Mouse (Mus musculus) c-Kit-negative CD71-positive TER-119-positive erythroid progenitor cells, embryonic 14.5 days (primary cell): ENCODE measurements around the gene Nt5c3b.

Source experiments
- DNase-seq: peaks from one replicate; pipeline ENCODE4 v3.0.0-alpha.2; 2013; ENCODE audit warnings: low read depth, low spot score

Gene Nt5c3b

DNA sequence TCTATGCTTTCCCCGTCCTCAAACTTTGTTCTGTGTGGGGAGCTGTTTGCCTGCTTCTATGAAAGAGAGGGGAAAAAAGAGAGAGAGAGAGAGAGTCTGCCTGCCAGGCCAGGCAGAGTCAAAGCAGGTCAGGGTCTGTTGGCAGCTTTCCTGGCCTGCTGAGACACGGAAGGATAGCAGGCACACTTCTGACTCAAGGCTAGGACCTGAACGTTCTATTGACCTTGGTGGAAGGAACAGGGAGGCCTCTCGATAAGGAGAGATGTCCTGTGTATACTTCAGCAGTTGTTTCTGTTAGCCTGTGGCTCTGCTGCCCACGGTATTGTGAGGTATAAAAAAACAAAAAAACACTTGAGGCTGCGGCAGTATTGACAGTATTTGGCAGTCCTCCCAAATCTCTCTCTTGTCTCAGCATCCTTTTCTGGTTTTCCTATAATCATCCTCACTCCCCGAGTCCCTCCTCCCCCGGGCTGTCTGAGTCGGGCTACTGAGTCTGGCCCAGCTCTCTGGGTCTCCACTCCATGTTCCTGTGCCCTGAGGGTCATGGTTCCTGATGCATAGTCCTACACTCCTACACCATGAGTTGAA is 12.9 kb downstream of the Nt5c3b start:
- DNase-seq, result no peak

DNA sequence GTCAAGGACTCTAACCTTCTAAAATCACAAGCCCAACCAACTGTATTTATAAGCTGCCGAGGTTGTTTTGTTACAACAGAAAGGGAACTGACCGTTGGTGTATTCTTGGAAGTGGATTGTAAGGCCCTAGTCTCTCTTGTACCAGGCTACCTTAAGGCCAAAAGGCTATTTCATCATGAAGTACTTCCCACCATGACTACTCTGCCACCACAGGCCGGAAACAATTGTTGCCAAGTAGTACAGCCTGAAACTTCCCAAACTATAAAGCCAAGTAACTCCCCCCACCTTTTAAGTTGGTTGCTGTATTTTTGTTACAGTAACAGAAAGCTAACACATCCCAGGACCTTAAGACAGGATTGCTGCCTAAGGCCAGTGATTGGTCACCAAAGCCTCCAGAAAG is 14.8 kb downstream of the Nt5c3b start:
- no peak for DNase-seq

DNA sequence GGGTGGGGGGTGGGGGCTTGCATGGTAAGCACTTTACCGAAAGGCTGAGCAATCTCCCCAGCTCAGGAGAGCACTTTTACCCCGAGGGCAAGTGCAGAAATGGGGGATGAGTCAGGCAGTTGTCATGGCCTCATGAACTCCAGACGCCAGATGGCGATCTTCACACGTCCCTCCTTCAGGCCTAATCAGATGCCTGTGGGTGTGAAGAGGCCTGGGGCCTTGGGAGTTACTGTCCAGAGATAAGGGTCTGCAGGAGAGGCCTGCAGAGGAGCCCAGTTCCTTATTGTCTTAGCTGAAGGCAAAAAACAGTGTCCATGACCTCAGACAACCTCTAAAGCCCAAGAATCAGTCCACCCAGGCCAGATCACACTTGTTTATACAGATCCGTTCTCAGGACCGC is 15.8 kb downstream of the Nt5c3b start:
- peak; percentile 51 for DNase-seq

DNA sequence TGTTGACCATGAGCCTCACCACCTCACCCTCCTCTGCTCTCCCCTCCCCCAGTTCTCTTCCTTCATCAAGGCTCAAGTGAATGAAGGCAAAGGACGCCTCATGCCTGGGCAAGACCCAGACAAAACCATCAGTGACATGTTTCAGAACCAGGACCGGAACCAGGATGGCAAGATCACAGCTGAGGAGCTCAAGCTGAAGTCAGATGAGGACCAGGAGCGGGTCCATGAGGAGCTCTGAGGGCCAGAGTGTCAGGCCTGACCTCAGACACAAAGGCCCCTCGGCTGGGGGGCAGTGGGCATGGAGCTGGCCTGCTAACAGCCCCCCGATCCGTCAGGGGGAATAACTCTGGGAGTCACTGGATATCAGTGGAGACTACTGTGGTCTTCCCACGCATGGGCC is 17.8 kb downstream of the Nt5c3b start:
- no peak for DNase-seq

DNA sequence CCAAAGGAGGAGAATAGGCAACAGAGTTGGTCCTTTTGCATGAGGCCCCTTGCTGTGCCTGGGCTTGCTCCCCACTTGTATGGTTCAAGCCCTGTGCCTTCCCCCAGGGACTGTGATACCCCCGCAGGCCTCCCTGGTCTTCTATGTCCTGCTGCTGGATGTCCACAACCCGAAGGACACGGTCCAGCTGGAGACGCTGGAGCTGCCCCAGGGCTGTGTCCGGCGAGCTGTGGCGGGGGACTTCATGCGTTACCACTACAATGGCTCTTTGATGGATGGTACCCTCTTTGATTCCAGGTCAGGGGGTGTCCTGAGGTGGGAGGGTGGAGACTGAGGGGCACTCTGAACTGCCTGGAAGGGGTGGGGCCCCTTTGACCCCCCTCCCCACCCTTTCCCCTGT is 20.1 kb downstream of the Nt5c3b start:
- DNase-seq, result no peak

DNA sequence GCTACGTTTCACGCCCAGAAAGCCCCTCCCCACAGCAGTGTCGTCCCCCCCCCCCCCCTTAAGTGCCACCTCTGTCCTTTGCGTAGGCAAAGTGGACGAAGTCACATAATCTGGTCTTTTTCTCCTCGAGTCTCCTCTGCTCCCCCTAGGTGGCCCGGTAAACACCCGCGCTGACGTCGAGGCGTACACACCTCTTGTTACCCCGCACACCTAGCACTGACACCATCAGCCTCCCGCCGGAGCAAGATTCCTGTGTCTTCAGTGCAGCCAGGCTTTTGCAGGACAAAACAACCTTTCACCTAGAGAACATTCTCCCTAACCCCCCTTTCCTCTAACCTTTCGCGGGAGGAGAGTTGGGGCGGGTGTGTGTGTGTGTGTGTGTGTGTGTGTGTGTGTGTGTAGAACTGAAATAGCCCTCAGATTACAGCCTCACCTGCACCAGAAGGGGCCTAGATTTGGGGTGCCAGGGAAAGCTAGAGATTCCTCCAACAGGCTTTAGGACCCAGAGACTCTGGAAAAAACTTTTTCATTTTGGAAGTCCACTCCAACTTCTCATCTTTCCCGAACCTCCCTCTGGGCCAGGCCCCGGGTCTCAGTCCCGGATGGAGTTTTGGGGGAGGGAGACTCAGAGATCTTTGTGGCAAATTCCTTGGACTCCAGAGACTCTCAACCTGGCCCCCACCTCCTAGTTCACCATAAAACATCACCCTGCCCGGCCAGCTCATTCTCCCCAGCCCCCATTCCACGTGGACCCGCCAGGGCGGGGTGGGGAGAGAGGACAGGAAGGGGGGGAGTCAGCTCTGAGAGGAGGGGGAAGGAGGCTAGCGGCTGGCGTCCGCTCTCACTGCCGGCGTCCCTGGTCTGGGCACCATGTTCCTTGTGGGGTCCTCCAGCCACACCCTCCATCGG is 26.4 kb downstream of the Nt5c3b start, which contains the start of gene Fkbp10:
TSS of gene Fkbp10 (plus strand) at position 784 of the 909 bp plus-strand sequence.
- no peak for DNase-seq

DNA sequence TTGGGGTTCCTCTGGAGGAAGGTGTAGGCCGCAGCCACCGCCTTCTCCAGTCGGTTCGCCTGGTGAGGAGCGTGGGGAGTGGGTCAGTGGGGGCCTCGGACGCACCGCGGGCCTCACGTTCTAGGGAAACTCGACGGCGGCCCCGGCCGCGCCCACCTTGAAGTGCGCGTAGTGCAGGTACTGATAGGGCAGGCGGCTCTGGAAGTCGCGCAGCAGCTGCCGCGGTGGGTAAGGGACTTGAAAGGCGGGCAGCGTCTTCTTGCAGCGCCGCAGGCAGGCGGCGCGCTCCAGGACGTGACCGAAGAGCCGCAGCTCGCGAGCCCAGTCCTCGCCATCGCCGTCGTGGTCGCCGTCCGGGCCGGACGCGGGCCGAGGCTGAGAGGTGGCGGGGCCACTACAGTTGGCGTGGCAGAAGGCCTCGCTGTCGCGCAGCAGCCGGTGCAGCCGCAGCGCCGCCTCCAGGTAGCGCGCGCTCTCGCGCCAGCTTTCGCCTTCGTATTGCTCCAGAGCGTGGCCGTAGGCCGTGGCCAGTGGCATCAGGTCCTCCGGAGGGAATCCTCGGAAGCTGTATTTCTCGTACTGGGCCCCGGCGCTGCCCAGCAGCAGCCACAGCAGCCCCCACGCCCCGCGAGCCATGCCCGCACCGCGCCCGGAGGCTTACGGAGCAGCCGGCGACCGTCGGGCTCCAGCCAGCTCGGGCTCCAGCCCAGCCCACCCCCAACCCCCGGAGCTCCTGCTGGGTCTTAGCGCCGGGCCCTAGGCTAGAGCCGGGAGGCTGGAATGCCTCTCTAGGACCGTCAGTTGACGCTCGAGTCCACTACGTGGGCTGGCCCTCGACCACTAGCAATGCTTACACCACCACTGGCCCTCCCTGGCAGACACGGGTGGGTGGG is 27.3 kb downstream of the Nt5c3b start, which contains the start of gene P3h4:
TSS of gene P3h4 (minus strand) at position 816 of the 893 bp plus-strand sequence.
- no peak for DNase-seq

DNA sequence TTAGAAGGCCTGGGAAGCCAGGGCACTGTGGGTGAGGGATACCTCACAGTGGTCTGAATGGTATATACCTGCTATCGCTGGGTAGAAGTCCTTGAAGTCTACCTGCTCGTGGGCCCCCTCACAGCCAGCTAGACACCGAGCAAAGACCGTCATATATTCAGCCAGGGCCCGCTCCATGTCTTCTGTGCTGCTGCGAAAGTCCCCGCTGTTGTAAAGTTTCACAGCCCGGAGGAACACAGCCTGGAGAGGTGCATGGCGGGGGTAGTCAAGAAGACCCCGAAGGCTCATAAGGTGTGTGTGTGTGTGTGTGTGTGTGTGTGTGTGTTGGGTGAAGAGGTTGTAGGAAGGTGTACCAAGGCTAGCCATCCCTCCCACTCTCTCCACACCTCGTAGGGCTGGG is 28.1 kb downstream of the Nt5c3b start:
- DNase-seq, result no peak

DNA sequence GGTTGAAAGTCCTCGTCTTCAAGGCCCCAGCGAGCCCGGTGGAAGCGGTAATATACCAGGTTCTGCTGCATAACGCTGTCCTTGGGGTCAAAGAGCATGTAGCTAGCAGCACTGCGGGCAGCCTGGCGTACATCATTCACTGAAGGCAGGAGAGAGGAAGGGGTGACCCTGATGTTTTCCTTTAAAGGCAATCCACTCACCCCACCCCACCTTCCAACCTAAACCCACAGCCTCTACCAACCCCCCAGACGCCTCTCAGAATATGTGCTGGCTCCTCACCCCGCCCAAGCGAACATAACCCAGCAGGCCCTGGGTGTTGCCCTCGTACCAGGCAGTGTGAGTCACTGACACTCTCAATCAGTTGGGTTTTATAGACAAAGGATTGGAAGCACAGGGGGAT is 29.9 kb downstream of the Nt5c3b start:
- no peak for DNase-seq

DNA sequence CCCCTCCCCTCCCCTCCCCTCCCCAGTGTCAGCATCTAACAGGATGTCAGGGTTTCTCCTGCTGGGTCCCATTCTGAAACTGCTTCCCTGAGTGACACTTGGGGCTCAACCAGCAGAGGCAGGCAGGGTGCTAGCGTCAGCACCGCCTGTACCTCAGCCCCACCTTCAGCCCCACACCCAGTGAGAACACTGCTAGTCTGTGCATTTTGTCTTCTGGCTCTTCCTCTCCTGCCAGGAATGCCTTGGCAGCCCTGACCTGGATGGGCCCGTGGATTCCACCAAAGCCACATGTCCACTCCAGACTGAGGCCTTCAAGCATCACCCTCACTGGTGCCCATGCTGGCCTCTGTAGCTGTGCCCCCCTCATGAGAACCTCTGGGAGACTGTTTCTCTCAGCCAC is 31.9 kb downstream of the Nt5c3b start:
- no peak for DNase-seq

DNA sequence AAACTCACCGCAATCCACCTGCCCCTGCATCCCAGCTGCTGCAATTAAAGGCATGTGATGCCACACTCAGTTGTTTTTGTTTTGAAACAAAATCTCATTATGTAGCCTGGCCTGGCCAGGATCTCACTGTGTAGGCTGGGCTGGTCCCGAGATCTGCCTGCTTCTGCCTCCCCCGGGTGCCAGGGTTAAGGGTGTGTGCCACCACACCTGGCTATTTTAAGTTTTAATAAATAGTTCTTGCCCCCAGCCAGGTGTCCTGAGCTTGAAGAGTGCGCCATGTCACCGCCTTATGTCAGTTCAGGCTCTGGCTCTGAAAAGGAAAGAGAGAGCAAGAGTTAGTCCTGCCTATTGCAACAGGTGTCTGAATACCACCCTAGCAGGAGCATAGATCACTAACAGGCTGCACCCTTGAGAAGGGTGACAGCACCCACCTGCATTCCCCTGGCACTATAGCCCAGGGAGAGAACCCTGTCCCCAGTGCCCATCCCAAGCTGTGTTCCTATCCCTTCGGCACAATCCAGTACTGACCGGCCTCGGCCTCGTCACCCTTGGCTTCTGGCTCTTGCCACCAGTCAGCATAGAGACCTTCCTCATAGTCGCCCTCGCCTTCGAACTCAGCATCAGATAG is 32.7 kb downstream of the Nt5c3b start:
- DNase-seq, result no peak

DNA sequence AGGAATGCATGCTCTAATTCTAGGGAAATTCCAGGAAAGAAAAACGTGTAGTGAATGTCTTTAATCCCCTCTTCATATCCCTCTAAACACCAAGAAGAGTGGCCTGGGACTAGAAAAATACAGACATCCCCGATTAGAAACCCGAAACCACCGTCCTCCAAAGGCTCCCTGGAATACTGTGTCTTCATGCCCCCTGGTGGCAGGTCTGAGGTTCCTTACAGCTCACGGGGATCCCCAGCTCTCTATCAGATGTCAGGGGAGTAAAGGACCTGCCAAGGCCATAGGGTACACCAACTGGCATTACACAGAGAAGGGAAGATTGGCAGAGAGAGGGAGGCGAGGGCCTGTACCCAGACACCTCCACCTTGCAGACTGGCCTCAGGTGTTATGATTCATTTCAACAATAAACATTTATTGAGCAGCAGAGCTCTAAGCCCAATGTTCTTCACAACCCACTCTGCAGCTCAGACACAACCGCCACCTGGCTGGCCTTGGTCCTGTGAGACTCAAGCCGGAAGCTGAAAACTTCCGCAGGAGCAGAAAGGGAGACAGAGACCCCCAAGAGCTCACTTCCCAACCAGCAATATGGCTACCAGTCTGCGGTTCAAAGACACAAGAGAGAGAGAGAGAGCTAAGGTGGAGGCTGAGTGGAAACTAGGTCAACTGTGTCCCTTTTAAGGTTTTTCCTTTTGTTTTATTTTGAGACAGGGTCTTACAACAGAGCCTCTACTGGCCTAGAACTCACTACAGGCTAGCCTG is 33.4 kb downstream of the Nt5c3b start:
- no peak for DNase-seq

DNA sequence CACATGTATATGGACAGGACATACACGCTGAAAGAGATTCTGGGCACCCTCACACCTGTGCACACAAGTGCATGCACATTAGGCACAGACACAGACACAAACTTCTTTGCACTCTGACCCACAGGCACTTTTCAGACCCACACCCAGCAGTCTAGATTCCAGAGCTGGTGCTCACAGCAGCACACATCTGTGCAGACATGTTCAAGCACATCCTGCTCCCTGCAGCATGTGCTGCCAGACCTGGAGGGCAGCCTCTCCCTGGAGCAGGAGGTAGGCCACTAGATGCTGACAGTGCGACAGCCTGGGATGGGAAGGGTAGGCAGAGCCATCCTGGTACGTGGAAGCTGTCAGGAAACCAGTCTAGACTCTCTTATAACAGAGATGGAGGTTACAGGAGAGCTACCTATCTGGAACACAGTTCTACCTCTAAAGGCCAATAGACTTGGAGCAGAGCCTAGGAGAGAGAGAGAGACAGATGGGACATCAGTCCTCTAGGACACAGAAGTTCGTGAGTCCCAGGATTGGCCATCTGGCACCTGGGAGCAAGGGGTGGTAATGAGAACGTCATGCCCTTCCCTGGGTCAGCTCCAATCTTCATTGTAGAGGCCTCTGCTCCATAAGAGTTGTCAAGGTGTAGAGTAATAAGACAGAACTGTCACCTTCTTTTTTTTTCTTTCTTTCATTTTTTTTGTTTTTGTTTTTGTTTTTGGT is 34.5 kb downstream of the Nt5c3b start:
- no peak for DNase-seq

DNA sequence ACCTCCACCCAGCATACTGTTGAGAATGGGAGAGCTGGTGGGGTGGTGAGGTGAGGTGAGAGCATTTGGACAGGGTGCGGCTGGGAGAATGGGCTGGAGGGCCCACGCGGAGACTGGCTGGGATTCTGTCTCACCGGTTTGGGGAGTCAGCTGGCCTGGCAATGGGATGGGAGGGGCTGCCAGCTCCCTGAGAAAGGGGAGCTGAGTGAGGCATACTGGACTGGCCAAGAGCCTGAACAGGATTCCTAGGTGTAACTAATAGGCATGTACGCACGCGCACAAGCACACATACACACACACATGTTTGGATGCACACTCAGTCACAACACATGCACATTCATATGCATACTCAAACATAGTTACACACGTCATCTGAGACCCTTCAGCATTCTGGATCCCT is 35.3 kb downstream of the Nt5c3b start:
- no peak for DNase-seq

DNA sequence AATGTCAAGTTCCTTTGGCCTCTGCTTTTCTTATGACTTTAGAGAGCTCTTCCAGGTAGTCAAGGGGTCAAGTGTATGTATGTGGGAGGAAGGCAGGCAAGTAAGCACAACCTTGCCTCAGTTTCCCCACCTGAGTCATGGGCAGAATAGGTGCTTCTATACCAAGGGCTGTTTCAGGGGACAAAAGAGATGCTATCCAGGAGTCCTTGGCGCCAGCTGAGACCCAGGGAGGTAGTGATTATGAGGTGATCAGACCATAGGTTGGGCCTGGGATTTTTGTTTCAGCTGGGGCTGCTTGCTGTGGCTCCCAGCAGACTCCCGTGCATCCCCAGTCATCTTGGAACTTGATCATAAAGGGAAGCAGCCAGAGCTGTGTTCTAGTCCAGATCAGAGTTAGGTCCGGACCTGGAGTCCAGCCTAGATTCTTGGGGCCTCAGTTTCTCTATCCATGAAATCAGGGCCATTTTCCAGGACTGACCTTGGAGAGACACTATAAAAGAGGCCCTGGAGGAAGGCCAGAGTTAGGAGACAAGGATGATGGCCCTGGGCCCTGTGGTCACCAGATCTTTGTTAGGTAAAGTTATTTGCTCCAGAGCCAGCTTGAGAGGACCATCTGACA is 37.0 kb downstream of the Nt5c3b start:
- DNase-seq, result no peak

DNA sequence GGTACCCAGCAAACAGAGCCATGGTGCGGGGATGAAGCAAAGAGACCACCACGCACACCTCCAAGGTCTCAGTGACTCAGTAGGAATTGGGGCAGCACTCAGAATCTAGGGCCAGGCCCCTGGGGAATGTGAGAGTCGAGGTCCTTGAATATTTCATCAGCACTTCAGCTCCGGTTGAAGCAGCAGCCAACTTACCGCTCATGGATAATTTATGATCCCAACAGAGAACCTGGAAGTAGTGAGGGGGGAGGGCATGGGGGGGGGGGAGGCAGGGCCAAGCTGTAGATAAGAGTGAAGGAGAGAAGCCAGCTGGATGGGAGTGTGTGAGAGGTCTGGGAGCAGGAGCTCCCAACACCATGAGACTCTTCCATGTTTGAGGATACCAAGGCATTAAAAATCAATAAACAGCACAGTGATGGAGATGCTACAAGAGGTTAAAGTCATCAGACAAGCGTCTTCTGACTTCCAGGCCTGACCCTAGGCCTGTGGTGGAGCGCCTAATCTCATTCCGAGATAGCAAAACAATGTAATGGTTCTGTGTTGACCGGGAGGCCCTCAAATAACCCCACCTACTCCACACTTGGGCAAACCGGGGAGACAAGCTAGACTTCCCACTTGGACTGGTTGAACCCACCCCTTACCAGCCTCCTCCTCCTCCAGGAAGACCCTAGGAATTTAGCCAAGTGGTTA is 38.0 kb downstream of the Nt5c3b start:
- no peak for DNase-seq

DNA sequence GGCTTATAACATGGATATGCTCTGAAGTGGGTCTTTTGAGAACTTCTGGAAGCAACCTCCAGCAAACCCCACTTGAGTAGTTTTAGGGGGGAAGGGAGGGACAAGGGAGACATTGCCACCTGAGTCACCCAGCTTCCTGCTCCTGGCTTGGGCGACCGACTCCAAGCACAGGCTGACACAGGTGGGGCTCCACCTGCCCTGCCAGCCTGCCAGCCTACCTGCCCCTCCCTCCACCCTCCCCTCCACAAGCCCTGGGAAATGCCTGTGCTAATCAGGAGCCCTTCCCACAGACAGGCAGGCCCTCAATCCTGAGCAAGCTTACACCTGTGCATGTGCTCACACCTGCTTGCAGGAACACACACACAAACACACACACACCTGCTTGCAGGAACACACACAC is 38.9 kb downstream of the Nt5c3b start:
- DNase-seq, result no peak

DNA sequence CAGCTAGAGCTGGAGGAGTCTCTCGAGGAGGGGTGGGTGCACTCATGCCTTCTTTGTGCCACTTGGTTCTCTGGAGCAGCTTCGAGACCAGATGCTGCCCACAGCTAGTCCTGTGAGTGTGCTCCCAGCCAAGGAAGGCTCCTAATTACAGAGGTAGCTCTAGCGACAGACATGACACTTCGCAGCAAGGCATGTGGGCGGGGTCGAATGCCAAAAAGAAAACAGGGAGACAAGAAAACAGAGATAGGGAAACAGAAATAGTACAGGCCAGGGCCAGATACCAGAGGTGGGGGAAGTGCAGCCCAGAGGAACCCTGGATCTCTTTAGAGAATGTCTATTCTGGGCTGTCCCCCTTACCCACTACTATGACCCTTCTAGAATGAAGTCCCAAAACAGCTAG is 39.4 kb downstream of the Nt5c3b start:
- no peak for DNase-seq

DNA sequence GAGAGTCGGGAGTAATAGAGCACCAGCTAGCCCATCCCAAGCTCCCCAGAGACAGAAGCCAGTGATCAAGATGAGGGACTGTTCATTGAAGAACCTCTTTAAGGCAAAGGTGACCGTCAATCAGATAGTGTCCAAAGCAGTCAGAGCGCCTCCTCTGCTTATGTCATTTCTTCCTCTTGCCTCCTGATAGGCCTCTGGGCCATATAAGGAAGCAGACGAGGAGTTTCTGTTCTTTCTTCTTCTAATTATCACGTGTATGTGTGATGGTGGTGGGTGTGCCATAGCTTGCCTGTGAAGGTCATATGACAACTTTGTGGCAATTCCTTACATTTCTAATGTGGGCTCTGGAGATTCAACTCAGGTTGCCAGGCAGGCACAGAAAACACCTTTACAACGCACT is 40.8 kb downstream of the Nt5c3b start:
- no peak for DNase-seq
